Mouse (Mus musculus) CH12.LX (cell line): Measurements from ENCODE around the gene Hip1r.

Experiments used
- CHD1 ChIP-seq: IDR thresholded peaks from 2 replicates; pipeline ENCODE4 v1.6.1; 2012; ENCODE audit warnings: low read depth, low read length, improper control_type of control experiment, inconsistent platforms
- CTCF ChIP-seq, 2 experiments: IDR thresholded peaks in 1 of 2; conservative IDR thresholded peaks in 1 of 2; 2 replicates each; pipeline ENCODE4 v1.5.1; 2011 to 2012; ENCODE audit warnings: low read depth in 2 of 2, low read length in 2 of 2, improper control_type of control experiment in 1 of 2, inconsistent platforms in 1 of 2, mild to moderate bottlenecking in 1 of 2, moderate library complexity in 1 of 2
- ELF1 ChIP-seq: IDR thresholded peaks from 2 replicates; pipeline ENCODE4 v1.6.1; 2014; ENCODE audit warnings: low read depth, mild to moderate bottlenecking, inconsistent platforms, low read length, improper control_type of control experiment
- MAZ ChIP-seq: IDR thresholded peaks from 2 replicates; pipeline ENCODE4 v1.6.1; 2012; ENCODE audit warnings: low read depth, mild to moderate bottlenecking, inconsistent platforms, low read length, improper control_type of control experiment, moderate library complexity
- MEF2A ChIP-seq: IDR thresholded peaks from 2 replicates; pipeline ENCODE4 v1.6.1; 2014; ENCODE audit warnings: low read depth, mild to moderate bottlenecking, inconsistent platforms, low read length, improper control_type of control experiment, borderline replicate concordance
- POLR2A ChIP-seq: IDR thresholded peaks from 2 replicates; pipeline ENCODE4 v1.6.1; 2011; ENCODE audit warnings: low read depth, mild to moderate bottlenecking, improper control_type of control experiment, low read length
- RAD21 ChIP-seq: IDR thresholded peaks from 2 replicates; pipeline ENCODE4 v1.6.1; 2011; ENCODE audit warnings: low read depth, mild to moderate bottlenecking, low read length, improper control_type of control experiment, moderate library complexity
- USF1 ChIP-seq: IDR thresholded peaks from 2 replicates; pipeline ENCODE4 v1.6.1; 2014; ENCODE audit warnings: low read depth, mild to moderate bottlenecking, inconsistent platforms, low read length, improper control_type of control experiment
- ZKSCAN1 ChIP-seq: IDR thresholded peaks from 2 replicates; pipeline ENCODE4 v1.6.1; 2012; ENCODE audit warnings: low read depth, inconsistent platforms, low read length, improper control_type of control experiment, borderline replicate concordance

DNA sequence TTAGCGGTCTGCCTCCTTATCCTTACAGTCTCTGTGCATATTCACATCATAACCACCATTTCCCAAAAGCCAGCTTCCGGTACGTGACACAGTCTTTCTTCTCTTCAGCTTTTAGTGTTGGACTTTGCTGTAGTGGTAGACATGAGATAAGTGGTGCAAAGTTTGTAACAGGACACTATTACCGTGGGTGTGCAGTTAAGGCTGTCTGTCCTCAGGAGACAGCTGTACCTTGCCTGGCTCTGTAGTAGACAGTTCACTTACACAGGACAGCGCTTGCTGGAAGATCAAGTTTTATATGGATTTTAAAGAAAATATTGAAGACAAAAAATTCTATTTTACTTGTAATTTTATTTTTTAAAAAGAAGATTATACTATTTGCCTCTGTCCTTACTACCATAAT, 5.0 kb upstream of the Hip1r start:
- no peak for TF ChIP-seq CHD1
- no peak for TF ChIP-seq USF1
- TF ChIP-seq MAZ, result no peak
- no peak for TF ChIP-seq ELF1
- TF ChIP-seq RAD21, result no peak
- TF ChIP-seq CTCF (conservative IDR thresholded peaks at IDR 0.05 in 1 of 2, IDR thresholded peaks at IDR 0.05 in 1 of 2; ENCODE audit: low read depth in 2 of 2, low read length in 2 of 2), result no peak
- no peak for TF ChIP-seq POLR2A
- TF ChIP-seq MEF2A, result no peak
- no peak for TF ChIP-seq ZKSCAN1
